In the genomic region with DNA sequence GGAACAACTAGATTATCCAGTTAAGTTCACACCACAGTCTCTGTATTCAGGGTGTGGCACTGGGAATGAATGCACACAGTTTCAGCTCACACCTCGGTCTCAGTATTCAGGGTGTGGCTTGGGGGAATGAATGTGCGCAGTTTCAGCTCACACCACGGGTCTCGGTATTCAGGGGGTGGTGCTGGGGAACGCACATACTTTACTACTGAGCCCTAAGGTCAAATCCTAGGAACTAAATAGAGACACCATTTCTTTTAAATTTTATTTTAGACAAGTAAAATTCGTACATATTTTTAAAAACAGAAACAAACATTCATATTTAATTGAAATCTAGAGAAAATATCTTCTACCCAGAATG, we compare ENCODE assay signal across 10 mouse cellular contexts. TPM values are rescaled to one million over a fixed set of nuclear protein-coding genes. Genes with fewer than 3 reads are reported as not detected.
A peak's percentile ranks its signal among the peaks of the same experiment; 100 is the strongest.
DNase-seq lines count a peak whose midpoint lies in the region; ATAC-seq and TF ChIP-seq lines count a peak whose summit lies in the region.
"Had no signal": no experiment of that assay in that cellular context is flagged by ENCODE, and none has a peak within 500 bp of the region (broad histone marks: within the 10 kb centered on the region; RNA-seq: fewer than 3 reads in every experiment).

No protein-coding gene starts in this region.

- no peaks in the 10 kb centered on the region for H3K27me3 ChIP-seq in heart, embryonic 16.5 days (ENCODE audit: control insufficient read depth, insufficient read depth, low read length)
- H3K27me3 ChIP-seq in G1E (ENCODE audit: insufficient read depth, low read length) = no peaks in the 10 kb centered on the region
- no peaks in the 10 kb centered on the region for H3K27me3 ChIP-seq in forebrain, postnatal 0 days (ENCODE audit: insufficient read depth, low read length)
- H3K27me3 ChIP-seq in midbrain, embryonic 12.5 days = no peaks in the 10 kb centered on the region
- H3K27me3 ChIP-seq: limb, embryonic 13.5 days; Patski had no signal

- H3K4me3 ChIP-seq in heart, embryonic 16.5 days (ENCODE audit: low read length) = no peak overlapping the region
- H3K4me3 ChIP-seq in G1E (ENCODE audit: low read depth, low read length) = peak overlapping the region; percentile 29; the same call in 1 of the 2 replicates
- peak overlapping the region; percentile 13; the same call in 1 of the 2 replicates for H3K4me3 ChIP-seq in forebrain, postnatal 0 days (ENCODE audit: low read depth, low read length)
- no peak overlapping the region for H3K4me3 ChIP-seq in midbrain, embryonic 12.5 days
- H3K4me3 ChIP-seq: limb, embryonic 13.5 days had no signal

- DNase-seq in heart, postnatal 14 days = no peak
- DNase-seq in G1E (ENCODE audit: low spot score) = no peak
- no peak for DNase-seq in forebrain, postnatal 0 days
- DNase-seq in adrenal gland, adult (ENCODE audit: inconsistent age in 2 of 2, low spot score in 1 of 2) = no peak
- no peak for DNase-seq in adrenal gland, postnatal 14 days
- DNase-seq in c-Kit-positive CD71-positive TER-119-positive erythroid progenitor cells, embryonic 14.5 days (ENCODE audit: low spot score) = no peak

- no peaks in the 10 kb centered on the region for H3K9me3 ChIP-seq in heart, embryonic 16.5 days (replicated peaks; ENCODE audit: control insufficient read depth, low read length)
- H3K9me3 ChIP-seq in G1E (replicated peaks) = no peaks in the 10 kb centered on the region
- H3K9me3 ChIP-seq in forebrain, postnatal 0 days (ENCODE audit: low read length) = no peaks in the 10 kb centered on the region
- H3K9me3 ChIP-seq in midbrain, embryonic 12.5 days = no peaks in the 10 kb centered on the region
- H3K9me3 ChIP-seq: limb, embryonic 13.5 days had no signal

- ATAC-seq in heart, embryonic 16.5 days (replicated peaks; ENCODE audit: extremely low read depth, insufficient read depth, low FRiP score) = no peak
- peak; percentile 51; the same call in 1 of the 2 replicates for ATAC-seq in G1E (ENCODE audit: extremely low read depth, insufficient number of reproducible peaks, low FRiP score, poor library complexity, severe bottlenecking)
- no peak for ATAC-seq in forebrain, postnatal 0 days
- ATAC-seq in midbrain, embryonic 12.5 days (ENCODE audit: low FRiP score, low read depth) = no peak
- ATAC-seq: Patski had no signal

- H3K36me3 ChIP-seq in heart, embryonic 16.5 days (ENCODE audit: control insufficient read depth, insufficient read depth) = no peaks in the 10 kb centered on the region; the same call in none of the 2 replicates
- peaks cover 37% of the 10 kb centered on the region for H3K36me3 ChIP-seq in G1E (replicated peaks)
- no peaks in the 10 kb centered on the region for H3K36me3 ChIP-seq in forebrain, postnatal 0 days (ENCODE audit: insufficient read depth)
- peaks cover 11% of the 10 kb centered on the region; the same call in 1 of the 2 replicates for H3K36me3 ChIP-seq in midbrain, embryonic 12.5 days

- no peak for TF ChIP-seq CTCF in G1E (IDR thresholded peaks at IDR 0.05; ENCODE audit: low read depth, low read length)
- no peak for TF ChIP-seq CTCF in forebrain, postnatal 0 days (IDR thresholded peaks at IDR 0.05; ENCODE audit: low read depth)

- H3K4me1 ChIP-seq in heart, embryonic 16.5 days (ENCODE audit: control insufficient read depth, insufficient read depth, low read length) = peaks cover 75% of the 10 kb centered on the region
- H3K4me1 ChIP-seq in G1E (ENCODE audit: insufficient read depth, low read depth, low read length) = peaks cover 64% of the 10 kb centered on the region
- H3K4me1 ChIP-seq in forebrain, postnatal 0 days (ENCODE audit: insufficient read depth) = peaks cover 39% of the 10 kb centered on the region
- H3K4me1 ChIP-seq in midbrain, embryonic 12.5 days = peaks cover 91% of the 10 kb centered on the region

- H3K4me2 ChIP-seq in heart, embryonic 16.5 days (ENCODE audit: low read depth, low read length) = peak overlapping the region; percentile 4; the same call in 1 of the 2 replicates
- peak overlapping the region; percentile 35 for H3K4me2 ChIP-seq in forebrain, postnatal 0 days (ENCODE audit: low read depth)
- H3K4me2 ChIP-seq in midbrain, embryonic 12.5 days (replicated peaks) = no peak overlapping the region; the same call in 1 of the 2 replicates
- H3K4me2 ChIP-seq: limb, embryonic 13.5 days had no signal

- intact Hi-C loops in heart, postnatal 14 days (cut with DNase I) = loop anchor here (5.0 kb wide), 3 partner anchors 56 to 241 kb away; no protein-coding TSS in a partner anchor

- 40% methylated on average over 6 of the region's 6 CpGs for WGBS in heart, embryonic 16.5 days
- WGBS in forebrain, postnatal 0 days = 47% methylated on average over 6 of the region's 6 CpGs
- WGBS in midbrain, embryonic 12.5 days = 52% methylated on average over 6 of the region's 6 CpGs

- H3K9ac ChIP-seq in heart, embryonic 16.5 days (ENCODE audit: low read length) = no peak overlapping the region
- peak overlapping the region; percentile 26; the same call in 1 of the 2 replicates for H3K9ac ChIP-seq in forebrain, postnatal 0 days
- H3K9ac ChIP-seq in midbrain, embryonic 12.5 days (replicated peaks) = no peak overlapping the region
- H3K9ac ChIP-seq: limb, embryonic 13.5 days had no signal

- H3K27ac ChIP-seq in heart, embryonic 16.5 days (ENCODE audit: low read length) = peak overlapping the region; percentile 63
- peak overlapping the region; percentile 71 for H3K27ac ChIP-seq in forebrain, postnatal 0 days (ENCODE audit: low read depth, low read length)
- H3K27ac ChIP-seq in midbrain, embryonic 12.5 days (replicated peaks) = peak overlapping the region; percentile 50; the same call in 1 of the 2 replicates
- H3K27ac ChIP-seq: limb, embryonic 13.5 days had no signal

RNA-seq across cellular contexts. Expression of a gene that starts 18.0 kb away (rescaled TPM):
- polyA plus RNA-seq in heart, embryonic 16.5 days (2015; fragmentation: Nextera tagmentation; extraction: Ambion mirVana) = 67.9 and 76.9 TPM in 2 replicates
- 10 to 100 TPM; 54.3 to 56.7 TPM for total RNA-seq in heart, postnatal 14 days (2021)
- total RNA-seq in G1E (2014; fragmentation: Nextera tagmentation) = 220 and 262 TPM in 2 replicates
- 35.8 and 40.7 TPM in 2 replicates for total RNA-seq in G1E (2017)
- polyA plus RNA-seq in G1E (2012) = 7.6 and 8.0 TPM in 2 replicates
- 56.8 and 61.7 TPM in 2 replicates for total RNA-seq in forebrain, postnatal 0 days (2014; rRNA removed)
- 93.7 and 149 TPM in 2 replicates for polyA plus RNA-seq in forebrain, postnatal 0 days (2015; fragmentation: Nextera tagmentation; extraction: Ambion mirVana)
- 143 and 144 TPM in 2 replicates for polyA plus RNA-seq in midbrain, embryonic 12.5 days (2016; fragmentation: Nextera tagmentation; extraction: Ambion mirVana)
- total RNA-seq in adrenal gland, postnatal 14 days (2021) = 64.2 and 77.2 TPM in 2 replicates

Comparison
In these comparisons a context has a peak if more than half of its experiments do, and no peak if none do; other contexts are left out.
1. H3K4me3 ChIP-seq: peak in G1E (single experiment) and forebrain, postnatal 0 days (single experiment); none in heart, embryonic 16.5 days (single experiment) and midbrain, embryonic 12.5 days (single experiment).
2. Peak in every context shown above with its lines, with median percentiles within 50 percentile points of each other: H3K27ac ChIP-seq.